Mouse (Mus musculus) stomach, embryonic 14.5 days (tissue): ENCODE results near the gene Gbf1. TPM values are rescaled to one million over a fixed set of nuclear protein-coding genes. Genes with fewer than 3 reads are reported as not detected.
"Not testable (repeated sequence)": the region's sequence is repeated elsewhere in the genome, so short reads cannot be mapped to it uniquely, and the experiment has no call there.

Experiments
- ATAC-seq: fragments of 200-750 bp; cut with Nextera tagmentation; 2 replicates; pipeline ENCODE4 v1.8.0; 2017; ENCODE audit warnings: low read depth, moderate TSS enrichment; ENCODE audit not compliant: insufficient number of reproducible peaks, insufficient read depth, low FRiP score
- H3K27ac ChIP-seq: fragments of 300-500 bp; sonication (generic); 2 replicates; pipeline ENCODE4 v1.5.1; 2014; ENCODE audit warnings: mild to moderate bottlenecking, low read length, moderate library complexity, mixed read lengths
- H3K27me3 ChIP-seq: fragments of 300-500 bp; sonication (generic); 2 replicates; pipeline ENCODE4 v1.6.1; 2014; ENCODE audit warnings: low read length, control low read depth, mixed read lengths; ENCODE audit not compliant: control insufficient read depth, insufficient read depth
- H3K36me3 ChIP-seq: fragments of 300-500 bp; sonication (generic); 2 replicates; pipeline ENCODE4 v1.6.1; 2014; ENCODE audit warnings: mild to moderate bottlenecking, control low read depth, low read length, moderate library complexity, mixed read lengths; ENCODE audit not compliant: control insufficient read depth, insufficient read depth
- H3K4me1 ChIP-seq: fragments of 300-500 bp; sonication (generic); 2 replicates; pipeline ENCODE4 v1.6.1; 2014; ENCODE audit warnings: low read length, control low read depth, mixed read lengths; ENCODE audit not compliant: control insufficient read depth, insufficient read depth
- H3K4me2 ChIP-seq: fragments of 300-500 bp; sonication (generic); replicated peaks from 2 replicates; pipeline ENCODE4 v1.6.1; 2014; ENCODE audit warnings: low read depth, low read length, control low read depth
- H3K4me3 ChIP-seq: fragments of 300-500 bp; sonication (generic); 2 replicates; pipeline ENCODE4 v1.5.1; 2014; ENCODE audit warnings: low read depth, low read length, control low read depth
- H3K9ac ChIP-seq: fragments of 300-500 bp; sonication (generic); replicated peaks from 2 replicates; pipeline ENCODE4 v1.6.1; 2014; ENCODE audit warnings: low read depth, mild to moderate bottlenecking, control low read depth, low read length, moderate library complexity, mixed read lengths
- H3K9me3 ChIP-seq: fragments of 300-500 bp; sonication (generic); 2 replicates; pipeline ENCODE4 v1.6.1; 2016; ENCODE audit warnings: low read depth, low read length, control low read depth; ENCODE audit not compliant: control insufficient read depth
- WGBS: fragments of 180-500 bp; shearing (Covaris S2); extraction: QIAGEN DNeasy Blood & Tissue Kit; methylation state at CpG from one replicate; pipeline ENCODE4 v1.1.7; 2014; 5-methylcytosine and 5-hydroxymethylcytosine counted together
- polyA plus RNA-seq: library from polyadenylated mRNA; unstranded; fragments of >200 nt; fragmentation: Nextera tagmentation; extraction: Ambion mirVana; gene quantifications from 2 replicates; pipeline ENCODE4 v1.2.1, GENCODE M21; 2014

Gbf1 gene
- polyA plus RNA-seq, 1 experiment from 2014 or later = 63.7 TPM

GRCm38 (mm10) chr19:46123876-46124275 lies 28.4 kb upstream of the Gbf1 start:
- H3K4me3 ChIP-seq = no peak overlapping the region
- H3K27ac ChIP-seq = no peak overlapping the region
- H3K4me2 ChIP-seq = no peak overlapping the region
- no peak overlapping the region for H3K9ac ChIP-seq
- H3K4me1 ChIP-seq = no peaks in the 10 kb centered on the region
- 76% methylated on average over 3 of the region's 3 CpGs for WGBS
- H3K27me3 ChIP-seq = no peaks in the 10 kb centered on the region
- no peak for ATAC-seq
- no peaks in the 10 kb centered on the region for H3K9me3 ChIP-seq
- no peaks in the 10 kb centered on the region for H3K36me3 ChIP-seq

- no peaks in the 10 kb centered on the region for H3K4me1 ChIP-seq
- no peak overlapping the region for H3K4me3 ChIP-seq
- no peaks in the 10 kb centered on the region for H3K9me3 ChIP-seq
- H3K4me2 ChIP-seq = no peak overlapping the region
- H3K36me3 ChIP-seq = no peaks in the 10 kb centered on the region
- no peak overlapping the region for H3K27ac ChIP-seq
- no peak overlapping the region for H3K9ac ChIP-seq
- no peaks in the 10 kb centered on the region for H3K27me3 ChIP-seq
- no peak for ATAC-seq
These were observed 27.7 kb upstream of the Gbf1 start for GRCm38 (mm10) chr19:46124651-46125050.

- no peaks in the 10 kb centered on the region for H3K36me3 ChIP-seq
- H3K27ac ChIP-seq = no peak overlapping the region
- no peak for ATAC-seq
- no peak overlapping the region for H3K9ac ChIP-seq
- H3K9me3 ChIP-seq = no peaks in the 10 kb centered on the region
- no peaks in the 10 kb centered on the region for H3K4me1 ChIP-seq
- no peak overlapping the region for H3K4me3 ChIP-seq
- H3K27me3 ChIP-seq = no peaks in the 10 kb centered on the region
- WGBS = 79% methylated on average over 4 of the region's 4 CpGs
- no peak overlapping the region for H3K4me2 ChIP-seq
These were observed 26.0 kb upstream of the Gbf1 start for GRCm38 (mm10) chr19:46126301-46126700.

- WGBS = 83% methylated on average over 5 of the region's 6 CpGs
- not testable (repeated sequence) for H3K4me2 ChIP-seq, H3K4me3 ChIP-seq, H3K27ac ChIP-seq, H3K9me3 ChIP-seq, ATAC-seq, H3K4me1 ChIP-seq, H3K36me3 ChIP-seq, H3K9ac ChIP-seq
- H3K27me3 ChIP-seq = peaks cover 25% of the 10 kb centered on the region
These were observed 22.6 kb upstream of the Gbf1 start for GRCm38 (mm10) chr19:46129737-46130136.

- H3K4me1 ChIP-seq = peaks cover 7% of the 10 kb centered on the region; the same call in 1 of the 2 replicates
- no peaks in the 10 kb centered on the region for H3K36me3 ChIP-seq
- H3K9ac ChIP-seq = no peak overlapping the region
- WGBS = 9% methylated on average over 8 of the region's 8 CpGs
- H3K27ac ChIP-seq = no peak overlapping the region
- peak overlapping the region; percentile 43 for H3K4me2 ChIP-seq
- ATAC-seq = no peak
- no peaks in the 10 kb centered on the region for H3K9me3 ChIP-seq
- peak overlapping the region; percentile 19 for H3K4me3 ChIP-seq
- peaks cover 31% of the 10 kb centered on the region for H3K27me3 ChIP-seq
These were observed 21.0 kb upstream of the Gbf1 start for GRCm38 (mm10) chr19:46131283-46131682.

GRCm38 (mm10) chr19:46131694-46132525 lies 20.4 kb upstream of the Gbf1 start, which contains the start of gene Elovl3:
Gene Elovl3 (plus strand): TSS chr19:46131897.
- no peak for ATAC-seq
- WGBS = 3% methylated on average over 31 of the region's 31 CpGs
- Histone ChIP-seq H3K9me3 (no peaks in the 10 kb centered on the region), H3K9ac (no peak within 1 kb of the TSS), H3K27ac (no peak within 1 kb of the TSS), H3K36me3 (no peaks in the 10 kb centered on the region), H3K27me3 (peaks cover 37% of the 10 kb centered on the region), H3K4me2 (peak within 1 kb of the TSS; percentile 43), H3K4me1 (peaks cover 13% of the 10 kb centered on the region), H3K4me3 (peak within 1 kb of the TSS; percentile 19)

- Histone ChIP-seq H3K4me3 (no peak overlapping the region), H3K9me3 (no peaks in the 10 kb centered on the region), H3K9ac (no peak overlapping the region), H3K27me3 (peaks cover 41% of the 10 kb centered on the region), H3K4me1 (peaks cover 15% of the 10 kb centered on the region), H3K36me3 (no peaks in the 10 kb centered on the region), H3K4me2 (no peak overlapping the region), H3K27ac (no peak overlapping the region)
- ATAC-seq = no peak
- 55% methylated on average over 6 of the region's 6 CpGs for WGBS
These were observed 19.7 kb upstream of the Gbf1 start for GRCm38 (mm10) chr19:46132577-46132976.

GRCm38 (mm10) chr19:46135297-46135696 lies 17.0 kb upstream of the Gbf1 start:
- Histone ChIP-seq H3K27ac (no peak overlapping the region), H3K4me1 (peaks cover 15% of the 10 kb centered on the region), H3K27me3 (peaks cover 41% of the 10 kb centered on the region), H3K9ac (no peak overlapping the region), H3K9me3 (no peaks in the 10 kb centered on the region), H3K36me3 (no peaks in the 10 kb centered on the region), H3K4me3 (peak overlapping the region; percentile 53), H3K4me2 (peak overlapping the region; percentile 100)
- 1% methylated on average over 12 of the region's 12 CpGs for WGBS
- peak; percentile 44; the same call in 1 of the 2 replicates for ATAC-seq
